In the genomic region with DNA sequence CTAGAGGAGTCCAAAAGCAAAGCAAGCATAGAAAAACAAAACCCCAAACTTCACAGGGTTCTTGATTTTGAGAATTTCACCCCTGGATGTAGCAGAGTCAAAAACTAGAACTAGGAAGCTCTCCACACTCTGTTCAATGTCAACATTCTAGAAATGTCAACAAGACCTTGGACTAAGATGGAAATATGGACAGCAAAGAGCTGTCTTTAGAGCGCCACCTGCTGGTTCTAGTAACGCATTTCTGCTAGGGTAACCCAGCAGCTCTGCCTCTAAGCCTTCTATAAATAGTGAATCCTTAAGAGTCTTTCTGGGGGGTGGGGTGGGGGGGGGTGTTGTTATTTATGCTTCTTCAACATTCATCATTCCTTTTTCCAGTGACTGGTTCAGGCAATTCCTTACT, we compare ENCODE assay signal across 10 mouse cellular contexts. TPM values are rescaled to one million over a fixed set of nuclear protein-coding genes. Genes with fewer than 3 reads are reported as not detected.
DNase-seq lines count a peak whose midpoint lies in the region; ATAC-seq and TF ChIP-seq lines count a peak whose summit lies in the region.
"Had no signal": no experiment of that assay in that cellular context is flagged by ENCODE, and none has a peak within 500 bp of the region (broad histone marks: within the 10 kb centered on the region; RNA-seq: fewer than 3 reads in every experiment).

No protein-coding gene starts in this region.

- no peak overlapping the region for H3K4me3 ChIP-seq in heart, embryonic 12.5 days
- H3K4me3 ChIP-seq in embryonic fibroblast, embryonic 13.5 days (ENCODE audit: insufficient read depth, low read length) = no peak overlapping the region
- H3K4me3 ChIP-seq: embryonic facial prominence, embryonic 12.5 days; lung, embryonic 15.5 days had no signal

- no peak overlapping the region for H3K9ac ChIP-seq in heart, embryonic 12.5 days
- H3K9ac ChIP-seq: embryonic facial prominence, embryonic 12.5 days; lung, embryonic 15.5 days had no signal

- intact Hi-C loops in heart, postnatal 25 days (cut with DNase I) = loop anchor here (1.0 to 5.0 kb wide), 4 partner anchors 36 to 388 kb away; no protein-coding TSS in a partner anchor

- H3K27me3 ChIP-seq in heart, embryonic 12.5 days (replicated peaks) = no peaks in the 10 kb centered on the region
- H3K27me3 ChIP-seq: embryonic facial prominence, embryonic 12.5 days; lung, embryonic 15.5 days had no signal

- peaks cover 13% of the 10 kb centered on the region for H3K4me1 ChIP-seq in heart, embryonic 12.5 days (replicated peaks)
- no peaks in the 10 kb centered on the region for H3K4me1 ChIP-seq in embryonic fibroblast, embryonic 13.5 days (ENCODE audit: control insufficient read depth, insufficient read depth, low read length)

- no peak for DNase-seq in heart, postnatal 25 days (ENCODE audit: low spot score)
- DNase-seq in CD4-positive helper T cell, adult 2 months (ENCODE audit: low read depth, low spot score) = peak; percentile 59
- DNase-seq in adrenal gland, postnatal 10 days = peak; percentile 80
- DNase-seq in kidney, postnatal 36 days = peak; percentile 76 to 86
- peak; percentile 77 for DNase-seq in mesoderm, embryonic 11.5 days (ENCODE audit: low read depth, low spot score)
- DNase-seq in thymus, postnatal 14 days = peak; percentile 64

- no peak overlapping the region for H3K27ac ChIP-seq in heart, embryonic 12.5 days (ENCODE audit: poor library complexity, severe bottlenecking)
- H3K27ac ChIP-seq in embryonic fibroblast, embryonic 13.5 days (ENCODE audit: insufficient read depth, low read length) = no peak overlapping the region
- H3K27ac ChIP-seq: embryonic facial prominence, embryonic 12.5 days; lung, embryonic 15.5 days had no signal

- TF ChIP-seq POLR2A in embryonic fibroblast, embryonic 13.5 days (IDR thresholded peaks at IDR 0.05; ENCODE audit: low read depth, low read length) = no peak

- H3K36me3 ChIP-seq in heart, embryonic 12.5 days = no peaks in the 10 kb centered on the region
- H3K36me3 ChIP-seq: embryonic facial prominence, embryonic 12.5 days; lung, embryonic 15.5 days had no signal

- peak; percentile 57; the same call in 1 of the 2 replicates for ATAC-seq in heart, embryonic 12.5 days (ENCODE audit: insufficient number of reproducible peaks, low FRiP score)

- TF ChIP-seq CTCF in embryonic fibroblast, embryonic 13.5 days (IDR thresholded peaks at IDR 0.05; ENCODE audit: borderline replicate concordance, insufficient read depth, low read length) = peak; percentile 39; the same call in 1 of the 2 replicates

- no peaks in the 10 kb centered on the region for H3K9me3 ChIP-seq in heart, embryonic 12.5 days (replicated peaks)
- H3K9me3 ChIP-seq: embryonic facial prominence, embryonic 12.5 days; lung, embryonic 15.5 days had no signal

- WGBS in heart, embryonic 12.5 days = 0% methylated on average over 2 of the region's 2 CpGs

- no peak overlapping the region for H3K4me2 ChIP-seq in heart, embryonic 12.5 days
- H3K4me2 ChIP-seq: embryonic facial prominence, embryonic 12.5 days; lung, embryonic 15.5 days had no signal

RNA-seq across cellular contexts. Expression of gene Ndel1, which starts 3.2 kb away (rescaled TPM):
- 62.7 and 67.0 TPM in 2 replicates for polyA plus RNA-seq in heart, embryonic 12.5 days (2016; fragmentation: Nextera tagmentation; extraction: Ambion mirVana)
- total RNA-seq in heart, postnatal 25 days (2021) = 10 to 100 TPM; 56.0 to 60.9 TPM
- total RNA-seq in adrenal gland, postnatal 10 days (2021) = 10 to 100 TPM; 57.2 to 72.8 TPM
- 107 and 122 TPM in 2 replicates for polyA plus RNA-seq in embryonic fibroblast, embryonic 13.5 days (2011; ENCODE audit: insufficient read length, low read depth, missing spikeins)

RNA-seq across cellular contexts. Expression of gene Rnf222, which starts 13.5 kb away (rescaled TPM):
- 0.17 TPM in 1 of 2 replicates, not detected in the other for polyA plus RNA-seq in heart, embryonic 12.5 days (2016; fragmentation: Nextera tagmentation; extraction: Ambion mirVana)
- under 1 TPM in 1 of 2 experiments, not detected in 1; 0.08 TPM for total RNA-seq in heart, postnatal 25 days (2021)
- under 1 TPM; 0.09 to 0.12 TPM for total RNA-seq in adrenal gland, postnatal 10 days (2021)
- polyA plus RNA-seq in embryonic fibroblast, embryonic 13.5 days (2011; ENCODE audit: insufficient read length, low read depth, missing spikeins) = not detected in 2 replicates

RNA-seq across cellular contexts. Expression of gene Rpl26, which starts 26.5 kb away (rescaled TPM):
- 640 and 666 TPM in 2 replicates for polyA plus RNA-seq in heart, embryonic 12.5 days (2016; fragmentation: Nextera tagmentation; extraction: Ambion mirVana)
- 100 to 1,000 TPM; 612 to 679 TPM for total RNA-seq in heart, postnatal 25 days (2021)
- total RNA-seq in adrenal gland, postnatal 10 days (2021) = 1,000 to 10,000 TPM; 1,288 to 1,295 TPM
- polyA plus RNA-seq in embryonic fibroblast, embryonic 13.5 days (2011; ENCODE audit: insufficient read length, low read depth, missing spikeins) = 3,230 and 3,899 TPM in 2 replicates

RNA-seq across cellular contexts. Expression of gene Odf4, which starts 52.0 kb away (rescaled TPM):
- polyA plus RNA-seq in heart, embryonic 12.5 days (2016; fragmentation: Nextera tagmentation; extraction: Ambion mirVana) = not detected in 2 replicates
- total RNA-seq in heart, postnatal 25 days (2021) = not detected
- total RNA-seq in adrenal gland, postnatal 10 days (2021) = under 1 TPM; 0.27 to 0.60 TPM
- not detected in 2 replicates for polyA plus RNA-seq in embryonic fibroblast, embryonic 13.5 days (2011; ENCODE audit: insufficient read length, low read depth, missing spikeins)
- polyA plus RNA-seq: embryonic facial prominence, embryonic 12.5 days; lung, embryonic 15.5 days had no signal
